Mouse (Mus musculus): ENCODE measurements around the gene Zfc3h1. TPM values are rescaled to one million over a fixed set of nuclear protein-coding genes. Genes with fewer than 3 reads are reported as not detected.

Zfc3h1 gene
- total and polyA plus RNA-seq, 3 experiments = 40.7 to 51.7 (median 48.7) TPM

DNA sequence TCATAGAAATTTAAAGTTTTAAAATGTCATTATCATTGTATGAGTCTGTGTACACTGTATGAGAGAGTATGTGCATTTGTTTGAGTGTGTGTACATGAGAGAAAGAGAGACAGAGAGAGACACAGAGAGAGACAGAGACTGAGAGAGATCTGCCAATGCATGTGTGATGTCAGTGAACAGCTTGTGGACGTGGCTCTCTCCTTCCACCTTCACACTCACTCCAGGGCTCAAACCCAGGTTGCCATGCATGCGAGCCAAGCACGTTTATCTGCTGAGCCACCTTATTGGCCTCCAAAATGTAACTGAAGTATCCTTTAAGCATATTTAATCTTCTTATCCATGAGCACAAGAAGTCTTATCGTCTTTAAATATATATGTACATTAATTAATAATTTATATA is 47.9 kb upstream of the Zfc3h1 start:
- Histone ChIP-seq H3K27me3 (replicated peaks) (no peaks in the 10 kb centered on the region), H3K9ac (ENCODE audit: insufficient read depth, low read depth) (no peak overlapping the region), H3K36me3 (replicated peaks in 1 of 2; ENCODE audit: control insufficient read depth in 1 of 2, insufficient read depth in 1 of 2, low read length in 1 of 2) (peaks cover 18 to 37% of the 10 kb centered on the region in 2 experiments), H3K79me2 (replicated peaks; ENCODE audit: control insufficient read depth, extremely low read depth, insufficient read depth, poor library complexity, severe bottlenecking) (0 out of 2 replicates have a peak, but pooled peaks cover 3% of the 10 kb centered on the region), H3K27ac (ENCODE audit: insufficient read depth, low read depth) (no peak overlapping the region), H3K4me2 (ENCODE audit: insufficient read depth, low read depth, poor library complexity, severe bottlenecking) (no peak overlapping the region), H3K4me1 (ENCODE audit: control insufficient read depth in 1 of 2, insufficient read depth in 2 of 2) (peaks cover 10 to 56% of the 10 kb centered on the region in 2 experiments), H3K9me3 (replicated peaks; ENCODE audit: low read length) (no peaks in the 10 kb centered on the region), H3K4me3 (replicated peaks in 1 of 3; ENCODE audit: low read depth in 2 of 3, low read length in 2 of 3, poor library complexity in 1 of 3) (no peak overlapping the region)
- in situ Hi-C loops (cut with MboI; ENCODE audit: low pct_ligation_motif_present, low pct_unique_long_range_greater_than_20kb, low sequenced_read_pairs) (no loop called here), dilution Hi-C loops (cut with MboI; ENCODE audit: extremely low pct_ligation_motif_present, extremely low pct_unique_long_range_greater_than_20kb, low sequenced_read_pairs) (no loop called here)
- DNase-seq (ENCODE audit: extremely low read depth) = no peak
- TF ChIP-seq NELFE (IDR thresholded peaks at IDR 0.05; ENCODE audit: low read depth, low read length) = no peak
- no peak for TF ChIP-seq GABPA (IDR thresholded peaks at IDR 0.05; ENCODE audit: insufficient replicate concordance, low read depth, low read length)
- no peak for TF ChIP-seq BHLHE40 (IDR thresholded peaks at IDR 0.05; ENCODE audit: low read depth, low read length)
- no peak for TF ChIP-seq CHD1 (IDR thresholded peaks at IDR 0.05; ENCODE audit: low read depth, low read length)
- no peak for TF ChIP-seq ETS1 (conservative IDR thresholded peaks at IDR 0.05; ENCODE audit: low read depth, low read length)
- no peak for TF ChIP-seq TBP (conservative IDR thresholded peaks at IDR 0.05; ENCODE audit: low read depth, low read length)
- TF ChIP-seq TCF12 (IDR thresholded peaks at IDR 0.05; ENCODE audit: low read depth, low read length) = no peak
- TF ChIP-seq CHD2 (IDR thresholded peaks at IDR 0.05; ENCODE audit: low read length) = no peak
- TF ChIP-seq HCFC1 (IDR thresholded peaks at IDR 0.05; ENCODE audit: low read depth, low read length) = no peak
- no peak for TF ChIP-seq POLR2A (IDR thresholded peaks at IDR 0.05; ENCODE audit: low read depth, low read length)
- no peak for TF ChIP-seq EP300 (IDR thresholded peaks at IDR 0.05; ENCODE audit: low read length)
- TF ChIP-seq MAX (IDR thresholded peaks at IDR 0.05; ENCODE audit: low read length) = no peak
- no peak for TF ChIP-seq ZKSCAN1 (IDR thresholded peaks at IDR 0.05; ENCODE audit: borderline replicate concordance, low read depth, low read length)
- TF ChIP-seq NRF1 (IDR thresholded peaks at IDR 0.05; ENCODE audit: low read depth, low read length) = no peak
- TF ChIP-seq UBTF (IDR thresholded peaks at IDR 0.05; ENCODE audit: low read depth, low read length) = no peak
- no peak for TF ChIP-seq E2F4 (IDR thresholded peaks at IDR 0.05; ENCODE audit: insufficient replicate concordance, low read depth, low read length)
- TF ChIP-seq JUN (IDR thresholded peaks at IDR 0.05; ENCODE audit: insufficient read depth, low read depth, low read length) = no peak
- no peak for TF ChIP-seq ELF1 (IDR thresholded peaks at IDR 0.05; ENCODE audit: low read depth, low read length)
- TF ChIP-seq MAZ (IDR thresholded peaks at IDR 0.05; ENCODE audit: low read depth, low read length) = no peak

DNA sequence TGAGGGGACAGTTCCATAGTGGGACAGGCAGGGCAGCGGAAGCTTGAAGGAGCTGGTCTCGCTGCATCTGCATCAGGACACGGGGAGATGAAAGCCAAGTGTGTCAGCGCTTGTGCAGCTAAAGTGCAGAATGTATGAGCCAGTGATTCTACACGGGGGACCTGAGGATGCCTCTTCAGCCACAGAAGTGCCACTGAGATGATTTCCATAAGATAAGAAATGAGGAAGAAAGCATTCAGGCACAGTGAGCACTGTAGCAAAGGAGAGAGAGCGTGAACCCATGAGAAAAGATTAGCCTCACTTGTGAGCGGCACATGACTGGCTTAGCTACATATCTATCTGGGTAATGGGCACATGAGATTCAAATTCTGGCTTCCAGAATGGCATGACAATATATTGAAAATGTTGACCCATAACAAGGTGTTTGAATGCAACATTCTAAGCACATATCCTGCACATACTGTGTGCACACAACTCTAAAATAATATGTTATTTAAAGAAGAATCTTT is 44.9 kb upstream of the Zfc3h1 start:
- H3K27ac ChIP-seq (ENCODE audit: insufficient read depth, low read depth) = no peak overlapping the region
- H3K4me2 ChIP-seq (ENCODE audit: insufficient read depth, low read depth, poor library complexity, severe bottlenecking) = no peak overlapping the region
- no peaks in the 10 kb centered on the region for H3K79me2 ChIP-seq (replicated peaks; ENCODE audit: control insufficient read depth, extremely low read depth, insufficient read depth, poor library complexity, severe bottlenecking)
- TF ChIP-seq CTCF (conservative IDR thresholded peaks at IDR 0.05 in 1 of 2, IDR thresholded peaks at IDR 0.05 in 1 of 2; ENCODE audit: low read depth in 2 of 2, low read length in 2 of 2) (no peak), PAX5 (IDR thresholded peaks at IDR 0.05; ENCODE audit: low read length) (no peak), EP300 (IDR thresholded peaks at IDR 0.05; ENCODE audit: low read length) (no peak), CHD2 (IDR thresholded peaks at IDR 0.05; ENCODE audit: low read length) (no peak), JUN (IDR thresholded peaks at IDR 0.05; ENCODE audit: insufficient read depth, low read depth, low read length) (no peak), ZC3H11A (IDR thresholded peaks at IDR 0.05; ENCODE audit: low read depth, low read length) (no peak), MAZ (IDR thresholded peaks at IDR 0.05; ENCODE audit: low read depth, low read length) (no peak), ETS1 (conservative IDR thresholded peaks at IDR 0.05; ENCODE audit: low read depth, low read length) (no peak), NRF1 (IDR thresholded peaks at IDR 0.05; ENCODE audit: low read depth, low read length) (no peak), SIN3A (IDR thresholded peaks at IDR 0.05; ENCODE audit: low read length) (no peak), MXI1 (IDR thresholded peaks at IDR 0.05; ENCODE audit: low read depth, low read length) (no peak), MAFK (IDR thresholded peaks at IDR 0.05; ENCODE audit: insufficient replicate concordance, low read length) (no peak)
- peaks cover 27 to 53% of the 10 kb centered on the region in 2 experiments for H3K36me3 ChIP-seq (replicated peaks in 1 of 2; ENCODE audit: control insufficient read depth in 1 of 2, insufficient read depth in 1 of 2, low read length in 1 of 2)
- peaks cover 8 to 52% of the 10 kb centered on the region in 2 experiments for H3K4me1 ChIP-seq (ENCODE audit: control insufficient read depth in 1 of 2, insufficient read depth in 2 of 2)
- no peaks in the 10 kb centered on the region for H3K9me3 ChIP-seq (replicated peaks; ENCODE audit: low read length)
- H3K27me3 ChIP-seq (replicated peaks) = no peaks in the 10 kb centered on the region
- no peak overlapping the region for H3K4me3 ChIP-seq (replicated peaks in 1 of 3; ENCODE audit: low read depth in 2 of 3, low read length in 2 of 3, poor library complexity in 1 of 3)
- H3K9ac ChIP-seq (ENCODE audit: insufficient read depth, low read depth) = no peak overlapping the region
- in situ Hi-C loops (cut with MboI; ENCODE audit: low pct_ligation_motif_present, low pct_unique_long_range_greater_than_20kb, low sequenced_read_pairs) = no loop called here
- DNase-seq (ENCODE audit: extremely low read depth) = no peak
- dilution Hi-C loops (cut with MboI; ENCODE audit: extremely low pct_ligation_motif_present, extremely low pct_unique_long_range_greater_than_20kb, low sequenced_read_pairs) = no loop called here
